Mouse (Mus musculus) spleen, postnatal 36 days (tissue): ENCODE measurements around the gene Wasf1.

Source experiments
- DNase-seq, 2 experiments: peaks; one replicate each; pipeline ENCODE4 v3.0.0; 2022; ENCODE audit warnings: low spot score in 2 of 2, mixed read lengths in 1 of 2

Wasf1 gene

GRCm38 (mm10) chr10:40970601-40971245 lies 87.4 kb downstream of the Wasf1 start:
- no peak for DNase-seq

GRCm38 (mm10) chr10:40971256-40971655 lies 88.0 kb downstream of the Wasf1 start:
- DNase-seq = no peak

- DNase-seq = no peak
Measured at GRCm38 (mm10) chr10:40983761-40984160, 100.5 kb downstream of the Wasf1 start.

- DNase-seq = no peak
Measured at GRCm38 (mm10) chr10:40984600-40984999, 101.3 kb downstream of the Wasf1 start.

- no peak for DNase-seq
Measured at GRCm38 (mm10) chr10:40985350-40985749, 102.1 kb downstream of the Wasf1 start.
